Mouse (Mus musculus) left cerebral cortex, adult 18-20 months (tissue): ENCODE data around the gene C730034F03Rik. TPM values are rescaled to one million over a fixed set of nuclear protein-coding genes. Genes with fewer than 3 reads are reported as not detected.
A peak's percentile ranks its signal among the peaks of the same experiment; 100 is the strongest.

Source experiments
- DNase-seq, 2 experiments: peaks; one replicate each; pipeline ENCODE4 v3.0.0; 2021 to 2022; ENCODE audit warnings: low spot score in 2 of 2, mixed read lengths in 1 of 2
- total RNA-seq, 2 experiments: library from RNA; stranded (reverse); gene quantifications; 2 replicates each; pipeline ENCODE4 v1.2.3; 2021

The C730034F03Rik gene
- total RNA-seq, 2 experiments from 2014 or later: 1.6 to 2.0 TPM

DNA sequence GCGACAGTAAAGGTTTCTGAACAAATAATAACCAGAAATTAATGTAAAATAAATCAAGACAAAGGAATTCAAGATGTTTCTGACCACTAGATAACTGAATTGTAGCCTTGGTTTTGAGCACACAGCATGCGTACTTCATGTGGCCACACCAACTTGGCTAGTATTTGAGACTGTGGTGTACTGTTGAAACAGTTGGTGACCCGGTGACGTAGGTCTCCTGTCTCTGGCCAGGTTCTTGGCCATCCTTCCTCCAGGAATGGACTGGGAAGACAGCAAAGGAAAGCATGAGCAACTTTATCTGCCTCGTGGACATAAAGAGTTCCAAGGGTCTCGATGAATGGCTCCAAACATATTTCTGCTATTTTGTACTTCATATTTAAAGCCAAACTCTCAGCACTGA lies 2.4 kb downstream of the C730034F03Rik start:
- no peak for DNase-seq

DNA sequence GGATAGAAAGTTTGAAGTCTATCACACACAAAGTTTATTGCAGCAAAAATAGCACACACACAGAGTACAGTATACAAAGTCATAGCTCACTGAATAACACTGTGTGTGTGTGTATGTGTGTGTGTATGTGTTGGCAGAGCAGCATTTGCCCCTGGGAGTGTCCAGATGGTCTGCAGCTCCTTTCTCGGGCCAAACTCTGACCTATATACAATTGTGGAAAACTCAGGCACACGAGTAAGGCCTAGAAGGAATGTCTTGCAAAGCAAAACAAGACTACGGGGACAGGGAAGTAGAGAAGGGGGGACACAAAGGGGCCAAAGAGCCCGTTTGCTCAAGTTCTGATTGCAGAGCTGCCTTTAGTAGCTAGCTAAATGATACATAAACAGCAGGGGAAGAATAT lies 3.6 kb downstream of the C730034F03Rik start:
- DNase-seq: no peak

DNA sequence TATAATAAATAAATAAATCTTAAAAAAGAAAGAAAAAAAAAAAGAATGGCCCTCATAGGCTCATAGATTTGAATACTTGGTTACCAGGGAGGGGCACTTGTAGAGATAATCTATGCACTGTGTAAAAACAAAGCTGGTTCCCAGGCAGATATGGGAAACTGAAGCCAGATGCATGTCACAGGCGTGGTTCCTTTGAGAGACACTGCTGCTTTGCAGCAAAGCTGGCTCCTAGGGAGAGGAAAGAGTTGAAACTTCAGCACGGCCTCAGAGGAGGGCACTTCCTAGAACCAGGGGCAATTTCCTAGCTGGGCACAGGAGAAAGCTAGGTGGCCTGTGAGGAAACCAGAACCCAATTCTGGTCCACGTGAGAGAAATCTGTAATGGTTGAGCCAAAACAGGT lies 4.7 kb downstream of the C730034F03Rik start:
- DNase-seq: no peak

DNA sequence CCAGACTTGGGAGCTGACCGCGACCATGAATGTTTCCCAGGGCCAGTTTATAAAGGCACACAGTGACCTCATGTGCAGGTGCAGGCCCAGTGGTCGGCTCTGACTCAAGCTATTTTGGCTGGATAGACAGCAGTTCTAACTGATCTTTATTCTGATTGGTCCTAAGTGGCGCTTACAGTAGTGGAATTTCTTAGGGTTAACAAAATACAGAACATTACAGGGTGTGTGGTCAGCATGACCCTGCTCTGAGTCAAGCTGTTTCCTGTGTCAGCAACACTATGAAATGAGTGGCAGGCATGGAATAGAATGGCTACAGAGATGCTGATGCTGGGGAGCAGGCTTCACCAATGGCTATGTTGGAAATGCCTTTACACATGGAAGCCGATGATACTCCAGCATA lies 6.5 kb downstream of the C730034F03Rik start:
- DNase-seq: no peak

DNA sequence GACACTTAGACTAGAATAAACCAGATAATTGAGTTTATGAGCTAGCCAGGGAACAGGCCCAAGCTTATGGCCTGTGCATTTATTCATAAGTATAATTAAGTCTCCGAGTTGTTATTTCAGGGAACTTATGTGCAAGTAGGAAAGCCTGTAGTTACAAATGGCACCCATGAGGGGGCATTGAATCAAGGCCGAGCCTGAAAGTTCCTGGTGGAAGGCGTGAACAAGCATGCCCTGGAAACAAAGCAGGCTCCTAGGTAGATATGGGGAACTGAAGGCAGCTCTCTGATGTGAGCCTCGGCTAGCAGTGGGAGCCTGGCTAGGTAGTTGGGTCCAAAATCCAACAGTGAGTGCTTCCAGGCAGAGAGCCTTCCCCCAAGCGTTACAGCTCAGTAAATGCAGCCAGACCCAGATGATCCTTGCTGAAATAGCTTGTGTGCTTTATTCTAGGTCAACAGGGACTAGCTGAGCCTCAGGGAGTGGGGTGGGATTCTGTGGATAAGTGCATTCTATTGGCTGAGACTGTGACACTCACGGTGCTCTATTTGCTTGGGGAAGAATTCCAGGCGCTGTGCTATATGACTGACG lies 13.2 kb downstream of the C730034F03Rik start:
- DNase-seq: no peak

DNA sequence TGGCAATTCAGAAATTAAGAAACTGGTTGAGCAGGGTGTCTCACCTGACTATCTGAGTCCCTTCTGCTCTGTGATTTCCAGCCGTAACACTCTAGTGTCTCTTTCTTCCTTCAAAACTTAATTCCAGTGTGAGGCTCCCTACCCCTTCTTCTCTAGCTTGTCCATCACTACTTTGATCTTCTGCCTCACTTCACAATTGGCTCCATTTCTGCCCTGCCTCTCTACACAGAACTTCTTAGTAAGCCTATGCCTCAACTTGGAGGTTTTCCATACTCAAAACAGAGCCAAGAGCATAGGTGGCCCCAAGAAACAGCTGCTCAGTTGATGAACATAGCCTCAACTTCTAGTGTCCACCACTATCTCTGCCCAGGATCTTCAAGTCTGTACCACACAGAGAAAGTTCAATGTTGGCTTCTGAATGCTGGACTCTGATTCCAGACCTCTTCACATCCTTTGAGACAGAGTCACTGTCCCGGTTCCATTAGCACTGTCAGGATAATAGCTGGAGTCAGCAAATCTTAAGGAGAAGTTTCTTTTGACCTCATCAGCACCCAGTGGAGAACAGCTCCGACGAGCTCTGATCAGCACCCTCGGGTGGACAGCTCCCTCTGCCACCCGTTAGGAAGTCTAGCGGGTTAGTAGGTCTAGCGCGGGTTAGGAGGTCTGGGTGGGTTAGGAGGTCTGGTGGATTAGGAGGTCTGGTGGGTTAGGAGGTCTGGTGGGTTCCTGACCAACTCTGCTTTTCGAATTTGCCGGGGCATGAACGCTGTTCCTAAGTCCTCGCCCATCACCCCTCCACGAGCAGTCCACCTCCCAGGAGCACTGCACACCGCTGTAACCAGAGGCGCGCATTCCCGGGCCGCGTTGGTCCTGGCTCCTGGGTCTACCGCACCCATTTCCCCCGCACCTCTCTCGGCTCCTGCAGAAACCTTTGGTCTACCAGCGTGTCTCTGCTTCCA lies 23.8 kb downstream of the C730034F03Rik start:
- peak in 1 of 2 experiments; percentile 57 for DNase-seq

DNA sequence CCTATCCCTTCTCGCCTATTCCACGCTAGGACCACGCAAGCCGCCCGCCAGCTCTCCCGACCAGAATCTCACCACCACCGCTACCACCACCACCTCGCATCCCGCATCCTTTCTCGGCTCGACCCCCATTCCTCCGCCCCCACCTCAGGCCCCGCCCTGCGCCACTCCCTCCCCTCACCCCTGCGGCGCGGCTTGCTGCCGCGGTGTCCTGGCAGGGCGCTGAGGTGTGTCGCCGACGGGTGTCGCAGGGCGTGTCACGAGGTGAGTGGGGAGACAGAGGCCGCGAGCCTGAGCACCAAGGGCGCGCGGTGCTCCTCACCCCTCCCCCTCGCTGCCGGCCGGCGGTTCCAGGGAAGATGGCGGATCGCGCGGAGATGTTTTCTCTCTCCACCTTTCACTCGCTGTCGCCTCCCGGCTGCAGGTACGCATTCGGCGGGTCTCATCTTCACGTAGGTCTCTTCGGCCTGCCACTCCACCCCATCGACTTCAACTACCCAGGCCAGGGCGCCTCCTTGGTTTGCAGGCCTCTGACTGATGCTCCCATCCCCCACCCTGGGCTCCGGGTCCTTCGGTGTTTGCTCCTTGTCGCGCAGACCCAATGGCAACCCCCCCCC lies 24.6 kb downstream of the C730034F03Rik start, which contains the start of gene Mapk8ip2:
Gene Mapk8ip2 (plus strand): TSS at position 49 of the 614 bp plus-strand sequence.
- DNase-seq: peak; percentile 59 to 71

DNA sequence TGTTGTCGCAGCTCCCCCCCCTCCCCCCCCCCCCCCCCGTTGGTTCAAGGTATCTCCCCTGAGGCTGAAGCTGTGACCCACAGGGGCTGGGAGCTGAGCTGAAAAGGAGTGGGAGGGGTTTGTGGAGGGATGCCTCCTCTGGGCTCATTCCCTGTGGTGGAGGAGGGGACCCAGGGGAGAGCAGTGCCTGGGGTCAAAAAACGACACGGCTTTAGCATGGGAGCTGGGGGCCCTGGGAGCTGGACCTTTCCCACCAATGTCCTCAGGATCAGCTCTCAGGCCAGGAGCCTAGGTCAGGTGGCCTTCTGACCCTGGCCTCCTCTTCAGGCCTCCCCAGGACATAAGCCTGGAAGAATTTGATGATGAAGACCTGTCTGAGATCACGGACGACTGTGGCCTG lies 25.5 kb downstream of the C730034F03Rik start:
- no peak for DNase-seq

DNA sequence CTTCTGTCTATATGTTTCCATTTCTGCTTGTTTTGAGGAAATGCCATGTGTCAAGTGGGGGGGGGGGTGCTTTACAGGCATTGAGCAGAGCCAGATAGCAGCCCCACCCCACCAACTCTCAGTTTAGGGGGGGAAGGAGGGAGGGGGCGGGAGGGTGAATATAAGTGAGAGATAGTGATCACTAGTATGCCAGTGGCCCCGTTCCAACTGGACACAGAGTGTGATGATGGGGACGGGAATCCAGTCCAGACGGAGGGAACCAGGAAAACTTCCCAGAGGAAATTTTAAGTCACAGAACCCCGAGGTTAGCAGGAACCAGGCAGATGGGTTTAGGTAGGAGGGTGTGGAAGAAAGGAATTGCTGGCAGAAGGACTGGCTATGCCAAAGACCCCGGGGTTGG lies 26.3 kb downstream of the C730034F03Rik start:
- DNase-seq: no peak

DNA sequence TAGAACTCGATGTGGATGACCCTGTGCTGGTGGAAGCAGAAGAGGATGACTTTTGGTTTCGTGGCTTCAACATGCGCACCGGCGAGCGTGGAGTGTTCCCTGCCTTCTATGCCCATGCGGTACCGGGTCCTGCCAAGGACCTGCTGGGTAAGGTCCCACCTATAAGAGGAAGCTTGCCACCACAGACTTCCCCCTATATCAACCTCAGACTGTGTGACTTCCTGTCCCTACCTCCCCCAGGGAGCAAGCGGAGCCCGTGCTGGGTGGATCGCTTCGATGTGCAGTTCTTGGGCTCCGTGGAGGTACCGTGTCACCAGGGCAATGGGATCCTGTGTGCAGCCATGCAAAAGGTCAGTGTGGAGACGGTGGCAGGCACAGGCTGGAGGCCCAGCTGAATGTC lies 29.6 kb downstream of the C730034F03Rik start:
- no peak for DNase-seq

DNA sequence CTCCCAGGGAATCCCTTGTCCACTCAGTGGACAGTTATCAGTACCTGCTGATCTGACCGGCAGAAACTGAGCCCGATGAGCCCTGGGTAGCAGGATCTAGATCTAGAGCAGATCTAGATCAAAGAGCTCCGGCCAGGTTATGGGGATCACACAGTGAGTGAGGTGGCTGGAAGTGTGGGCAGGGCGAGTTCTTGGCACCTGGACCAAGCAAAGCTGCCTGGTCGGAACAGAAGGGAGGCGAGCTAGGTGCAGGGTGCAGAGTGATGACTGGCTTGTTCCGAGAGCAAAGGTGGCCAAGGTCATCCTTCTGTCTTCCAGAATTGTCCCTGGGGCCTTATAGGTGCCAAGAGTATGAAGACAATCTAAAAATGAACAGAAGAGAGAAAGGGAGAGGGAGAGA lies 30.4 kb downstream of the C730034F03Rik start:
- DNase-seq: no peak

DNA sequence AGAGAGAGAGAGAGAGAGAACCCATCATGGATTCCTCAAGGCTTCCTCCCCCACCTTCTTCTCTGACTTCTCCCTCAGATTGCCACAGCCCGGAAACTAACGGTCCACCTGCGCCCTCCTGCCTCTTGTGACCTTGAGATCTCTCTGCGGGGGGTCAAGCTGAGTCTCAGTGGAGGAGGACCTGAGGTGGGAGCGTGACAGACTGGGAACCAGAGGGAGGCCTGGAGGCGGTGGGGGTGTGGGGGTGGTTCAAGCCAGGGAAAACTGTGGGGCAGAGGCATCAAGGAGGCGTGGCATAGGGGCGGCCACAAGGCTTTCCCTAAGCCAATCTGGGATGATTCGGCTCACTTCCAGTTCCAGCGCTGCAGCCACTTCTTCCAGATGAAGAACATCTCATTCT lies 30.9 kb downstream of the C730034F03Rik start:
- DNase-seq: no peak

DNA sequence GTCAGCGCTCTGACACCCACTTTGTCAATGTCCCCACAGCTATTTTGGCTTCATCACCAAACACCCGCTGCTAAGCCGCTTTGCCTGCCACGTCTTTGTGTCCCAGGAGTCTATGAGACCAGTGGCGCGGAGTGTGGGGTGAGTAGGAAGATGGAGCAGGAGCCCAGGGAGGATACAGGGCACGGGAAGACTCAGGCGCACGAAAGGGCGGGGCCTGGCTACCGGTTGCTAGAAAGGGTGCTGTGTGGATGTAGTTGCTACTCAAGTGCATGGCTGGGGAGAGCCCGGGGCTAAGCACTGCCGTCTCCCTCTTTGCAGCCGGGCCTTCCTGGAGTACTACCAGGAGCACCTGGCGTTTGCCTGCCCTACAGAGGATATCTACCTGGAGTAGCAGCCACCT lies 31.9 kb downstream of the C730034F03Rik start:
- DNase-seq: no peak

DNA sequence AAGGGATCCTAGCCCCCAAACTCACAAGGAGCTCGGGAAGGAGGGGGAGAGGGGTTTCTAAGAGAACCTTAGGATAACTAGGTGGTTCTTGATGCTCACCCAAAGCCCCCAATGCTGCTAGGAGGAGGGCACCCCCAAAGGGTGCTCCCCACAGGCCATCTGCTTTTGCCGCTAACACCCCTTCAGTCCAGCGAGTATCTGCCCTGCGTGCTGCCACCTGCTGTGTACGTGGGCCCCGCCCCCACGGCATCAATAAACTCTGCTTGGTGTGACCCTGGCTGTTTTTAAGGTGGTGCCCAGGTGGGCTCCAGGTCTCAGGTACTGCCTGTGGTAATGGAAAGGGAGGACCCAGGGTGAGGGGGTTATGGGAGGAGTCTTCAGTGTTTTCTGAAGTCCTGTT lies 32.8 kb downstream of the C730034F03Rik start:
- no peak for DNase-seq

DNA sequence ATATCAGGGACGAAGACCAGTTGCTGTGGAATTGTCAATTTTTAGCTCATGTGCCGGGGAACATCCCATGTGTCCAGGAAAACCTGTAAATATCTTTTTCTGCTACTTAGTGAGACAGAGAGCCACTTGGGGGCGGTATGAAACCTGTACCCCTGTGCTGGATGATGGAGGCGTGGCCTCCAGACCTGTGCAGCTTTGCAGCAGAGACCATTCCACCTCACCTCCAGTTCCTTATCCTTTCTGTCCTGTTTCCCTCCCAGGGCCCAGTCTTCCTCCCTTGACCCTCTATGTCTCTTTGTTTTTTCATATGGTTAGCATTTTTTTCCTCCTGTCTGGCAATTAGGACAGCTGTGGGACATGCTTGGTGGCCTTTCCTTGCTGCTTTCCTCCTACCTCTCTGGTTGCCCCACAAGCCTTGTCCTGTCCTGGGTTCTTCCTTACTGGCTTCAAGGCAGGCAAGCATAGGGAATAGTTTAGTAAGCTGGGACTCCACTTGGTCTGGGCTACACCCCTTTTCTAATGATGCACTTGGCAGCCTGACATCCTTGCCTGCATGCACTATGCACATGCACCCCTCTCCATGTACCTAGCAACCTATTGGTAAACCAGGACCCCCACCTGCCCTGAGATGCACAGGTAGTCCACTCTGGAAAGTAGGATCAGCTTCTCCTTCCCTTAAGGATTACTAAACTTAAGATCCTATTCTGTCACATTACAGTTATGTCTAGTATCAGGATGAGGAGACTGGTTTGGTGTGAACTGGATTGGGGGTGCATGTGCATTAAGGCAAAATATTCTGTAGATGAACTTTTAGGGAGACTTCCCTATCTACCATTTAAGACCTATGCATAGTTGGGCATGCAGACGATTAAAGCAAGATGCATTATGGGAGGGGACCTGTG lies 34.2 kb downstream of the C730034F03Rik start:
- DNase-seq: no peak

DNA sequence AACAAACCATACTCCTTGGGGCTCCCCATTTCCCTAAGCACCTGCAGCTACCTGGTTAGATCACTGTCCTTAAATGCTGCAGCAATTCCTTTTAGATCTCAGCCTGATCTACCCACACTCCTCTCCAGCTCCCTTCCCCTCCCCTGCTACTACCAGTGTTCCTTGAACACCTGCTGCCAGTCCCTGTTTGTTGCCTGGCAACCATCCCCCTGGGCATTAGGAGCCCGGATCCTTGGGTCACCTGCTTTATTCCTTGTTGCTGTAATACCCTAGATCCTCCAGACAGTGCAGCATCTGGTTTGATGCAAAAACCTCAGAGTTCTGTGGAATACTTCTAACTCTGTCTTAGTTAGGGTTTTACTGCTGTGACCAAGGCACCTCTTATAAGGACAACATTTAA lies 35.7 kb downstream of the C730034F03Rik start:
- DNase-seq: no peak

DNA sequence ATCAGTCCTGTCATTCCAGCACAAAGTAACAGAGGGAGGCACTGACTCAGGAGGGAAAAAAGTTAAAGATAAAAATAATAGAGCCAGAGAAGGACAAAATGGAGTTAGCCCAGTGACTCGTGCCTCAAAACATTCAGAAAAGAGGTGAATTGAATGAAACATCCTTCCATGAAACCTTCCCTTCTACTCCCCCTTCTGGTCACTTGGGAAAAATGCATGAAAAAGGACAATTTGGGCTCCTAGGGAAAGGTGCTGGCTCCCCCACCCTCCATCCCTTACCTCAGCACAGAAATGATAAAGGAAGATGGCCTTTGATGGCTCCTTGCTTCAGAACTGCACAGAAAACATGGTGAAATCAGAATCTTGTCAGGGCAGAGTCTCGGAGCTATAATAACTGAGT lies 39.2 kb downstream of the C730034F03Rik start:
- DNase-seq: no peak

DNA sequence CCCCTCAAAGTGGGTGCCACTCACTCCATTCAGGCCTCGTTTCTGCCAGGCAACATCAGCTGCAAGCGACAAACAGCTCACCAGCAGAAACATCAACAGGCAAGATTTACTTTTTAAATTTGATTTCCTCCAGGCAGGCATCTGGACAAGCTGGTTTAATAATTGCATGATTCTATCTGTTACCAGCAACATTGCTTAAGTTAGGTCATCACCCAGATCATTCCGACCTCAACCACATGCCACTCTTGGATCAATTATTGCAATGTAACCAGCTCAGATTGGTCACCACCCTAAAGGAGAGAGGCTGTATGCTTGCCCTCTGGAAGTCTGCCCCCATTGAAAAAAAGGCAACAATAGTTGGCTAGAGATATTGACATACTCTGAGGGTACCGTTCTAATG lies 42.1 kb downstream of the C730034F03Rik start:
- DNase-seq: no peak

DNA sequence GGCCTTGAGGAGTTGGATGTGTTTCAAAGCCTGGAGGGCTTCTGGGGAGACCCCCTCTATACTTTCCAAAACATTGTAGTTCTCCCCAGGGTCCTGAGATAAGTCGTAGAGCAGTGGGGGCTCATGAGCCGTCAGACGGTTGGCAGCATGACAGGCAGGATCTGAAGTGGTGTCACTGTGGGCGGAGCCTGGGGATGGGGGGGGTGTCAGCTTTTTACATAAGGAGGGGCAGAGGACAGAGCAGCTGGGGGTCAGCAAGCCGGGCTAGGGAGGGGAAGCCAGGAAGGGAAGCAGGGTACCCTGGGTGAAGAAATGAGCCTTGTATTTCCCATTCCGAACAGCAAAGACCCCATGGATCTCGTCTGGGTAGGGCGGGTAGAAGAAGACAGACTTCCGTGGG lies 44.0 kb downstream of the C730034F03Rik start:
- no peak for DNase-seq

DNA sequence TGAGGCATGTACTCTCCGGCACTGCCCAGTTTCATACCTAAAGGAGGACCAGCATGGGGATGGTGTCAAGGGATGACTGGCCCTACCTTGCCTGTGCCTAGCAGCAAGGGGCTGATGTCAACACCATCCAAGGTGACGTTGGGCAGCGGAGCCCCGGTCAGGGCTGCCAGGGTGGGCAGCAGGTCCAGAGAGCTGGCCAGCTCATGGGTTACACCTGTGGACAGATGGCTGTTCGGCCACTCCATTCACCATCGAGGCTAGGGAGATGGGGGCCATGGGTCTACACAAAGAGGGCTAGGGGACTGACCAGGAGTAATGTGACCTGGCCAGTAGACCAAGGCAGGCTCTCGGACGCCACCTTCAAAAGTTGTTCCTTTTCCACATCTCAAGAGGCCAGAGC lies 44.5 kb downstream of the C730034F03Rik start:
- no peak for DNase-seq
